Mouse (Mus musculus) liver, embryonic 14.5 days (tissue): ENCODE measurements around the gene Synj1.

Source experiments
- CTCF ChIP-seq: IDR thresholded peaks from 2 replicates; pipeline ENCODE4 v1.5.1; 2016; ENCODE audit warnings: antibody characterized with exemption, low read depth, control low read depth
- EP300 ChIP-seq: IDR thresholded peaks from 2 replicates; pipeline ENCODE4 v1.6.1; 2016; ENCODE audit warnings: antibody characterized with exemption, low read depth

- no peak for TF ChIP-seq CTCF
- TF ChIP-seq EP300, result no peak
These were observed 15.6 kb downstream of the Synj1 start for GRCm38 (mm10) chr16:90995498-90995897.
